Mouse (Mus musculus): ENCODE data around the gene Nufip2. TPM values are rescaled to one million over a fixed set of nuclear protein-coding genes. Genes with fewer than 3 reads are reported as not detected.

Gene Nufip2
- polyA plus RNA-seq, 1 experiment: 40.8 TPM

DNA sequence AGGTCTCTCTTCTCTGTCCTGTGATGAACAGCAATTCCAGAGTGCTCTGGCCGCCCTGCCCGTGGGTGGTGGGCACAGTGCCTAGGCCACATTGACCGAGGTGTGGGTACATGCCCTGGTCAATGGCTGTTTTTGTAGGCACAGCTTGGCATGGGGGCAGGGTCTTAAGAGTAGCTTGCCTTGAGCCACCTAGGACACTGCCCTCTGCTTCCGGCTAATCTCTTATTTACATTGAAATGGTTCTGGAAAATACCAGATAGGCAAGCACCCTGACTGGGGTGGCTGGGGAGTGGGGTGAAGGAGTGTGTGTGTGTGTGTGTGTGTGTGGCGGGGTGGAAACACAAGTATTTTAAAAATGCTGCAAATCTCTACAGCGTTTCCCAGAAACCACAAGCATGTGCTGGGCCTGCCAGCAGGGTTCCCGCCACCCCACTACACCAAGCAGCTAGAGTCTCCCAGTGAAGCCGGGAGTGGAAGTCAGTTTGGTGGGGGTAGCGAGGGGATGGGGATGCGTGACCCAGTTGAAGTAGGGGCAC is 97.3 kb downstream of the Nufip2 start:
- TF ChIP-seq POLR2A (IDR thresholded peaks at IDR 0.05; ENCODE audit: borderline replicate concordance, low read depth, low read length) (no peak), CTCF (IDR thresholded peaks at IDR 0.05; ENCODE audit: low read depth, low read length) (no peak)
- no peak overlapping the region for H3K4me3 ChIP-seq (ENCODE audit: insufficient read depth, low read length)

GRCm38 (mm10) chr11:77783747-77784646 is 98.0 kb downstream of the Nufip2 start:
- TF ChIP-seq POLR2A (IDR thresholded peaks at IDR 0.05; ENCODE audit: borderline replicate concordance, low read depth, low read length) (no peak), CTCF (IDR thresholded peaks at IDR 0.05; ENCODE audit: low read depth, low read length) (peak; percentile 3; the same call in 1 of the 2 replicates)
- peak overlapping the region; percentile 54 for H3K27ac ChIP-seq (ENCODE audit: insufficient read depth, low read depth, low read length)
- H3K4me3 ChIP-seq (ENCODE audit: insufficient read depth, low read length): peak overlapping the region; percentile 5
- peaks cover 37% of the 10 kb centered on the region for H3K4me1 ChIP-seq (ENCODE audit: control insufficient read depth, insufficient read depth, low read length)

More for the DNA sequence above, 97.3 kb downstream of the Nufip2 start:
- Histone ChIP-seq H3K27ac (ENCODE audit: insufficient read depth, low read depth, low read length) (no peak overlapping the region), H3K4me1 (ENCODE audit: control insufficient read depth, insufficient read depth, low read length) (peaks cover 37% of the 10 kb centered on the region)

GRCm38 (mm10) chr11:77784894-77785293 is 98.9 kb downstream of the Nufip2 start:
- H3K27ac ChIP-seq (ENCODE audit: insufficient read depth, low read depth, low read length): peak overlapping the region; percentile 96
- TF ChIP-seq CTCF (IDR thresholded peaks at IDR 0.05; ENCODE audit: low read depth, low read length): 0 out of 2 replicates have a peak, but pooled peaks have one; percentile 3
- no peak for TF ChIP-seq POLR2A (IDR thresholded peaks at IDR 0.05; ENCODE audit: borderline replicate concordance, low read depth, low read length)
- H3K4me1 ChIP-seq (ENCODE audit: control insufficient read depth, insufficient read depth, low read length): peaks cover 37% of the 10 kb centered on the region
- H3K4me3 ChIP-seq (ENCODE audit: insufficient read depth, low read length): no peak overlapping the region

DNA sequence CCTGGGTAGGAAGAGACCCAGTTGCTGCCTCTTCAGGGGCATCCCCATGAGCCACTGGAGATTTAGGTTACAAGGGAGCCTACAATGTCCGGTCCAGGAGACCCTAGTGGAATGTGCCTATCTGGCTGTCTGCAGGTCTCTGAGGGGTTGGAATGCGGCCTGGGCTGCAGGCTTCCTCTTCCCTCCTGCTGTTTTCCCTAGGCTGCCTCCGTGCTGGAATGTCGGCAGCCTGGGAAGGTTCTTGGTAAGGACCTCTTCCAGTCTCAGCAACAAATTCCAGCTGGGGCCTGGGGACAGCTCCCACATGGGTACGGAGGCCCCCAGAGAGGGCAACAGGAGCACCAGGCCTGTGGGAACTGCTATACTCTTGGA is 99.4 kb downstream of the Nufip2 start:
- peaks cover 37% of the 10 kb centered on the region for H3K4me1 ChIP-seq (ENCODE audit: control insufficient read depth, insufficient read depth, low read length)

GRCm38 (mm10) chr11:77785768-77786561 is 100.0 kb downstream of the Nufip2 start:
- Histone ChIP-seq H3K4me1 (ENCODE audit: control insufficient read depth, insufficient read depth, low read length) (peaks cover 37% of the 10 kb centered on the region), H3K27ac (ENCODE audit: insufficient read depth, low read depth, low read length) (peak overlapping the region; percentile 96), H3K4me3 (ENCODE audit: insufficient read depth, low read length) (peak overlapping the region; percentile 19)
- TF ChIP-seq CTCF (IDR thresholded peaks at IDR 0.05; ENCODE audit: low read depth, low read length) (no peak), POLR2A (IDR thresholded peaks at IDR 0.05; ENCODE audit: borderline replicate concordance, low read depth, low read length) (peak; percentile 53; the same call in 1 of the 2 replicates)

More for the DNA sequence above, 99.4 kb downstream of the Nufip2 start:
- Histone ChIP-seq H3K4me3 (ENCODE audit: insufficient read depth, low read length) (peak overlapping the region; percentile 11), H3K27ac (ENCODE audit: insufficient read depth, low read depth, low read length) (peak overlapping the region; percentile 96)
- no peak for TF ChIP-seq POLR2A (IDR thresholded peaks at IDR 0.05; ENCODE audit: borderline replicate concordance, low read depth, low read length)
- TF ChIP-seq CTCF (IDR thresholded peaks at IDR 0.05; ENCODE audit: low read depth, low read length): 0 out of 2 replicates have a peak, but pooled peaks have one; percentile 1

- TF ChIP-seq POLR2A (IDR thresholded peaks at IDR 0.05; ENCODE audit: borderline replicate concordance, low read depth, low read length) (no peak), CTCF (IDR thresholded peaks at IDR 0.05; ENCODE audit: low read depth, low read length) (no peak)
- Histone ChIP-seq H3K27ac (ENCODE audit: insufficient read depth, low read depth, low read length) (peak within 1 kb of the TSS; percentile 96), H3K4me1 (ENCODE audit: control insufficient read depth, insufficient read depth, low read length) (peaks cover 48% of the 10 kb centered on the region), H3K4me3 (ENCODE audit: insufficient read depth, low read length) (no peak within 1 kb of the TSS)
Measured at GRCm38 (mm10) chr11:77787707-77788106, 101.8 kb downstream of the Nufip2 start, which contains the start of gene Gm10277. Gm10277 (minus strand) TSS chr11:77787747.

GRCm38 (mm10) chr11:77789512-77789911 is 103.6 kb downstream of the Nufip2 start:
- peaks cover 38% of the 10 kb centered on the region for H3K4me1 ChIP-seq (ENCODE audit: control insufficient read depth, insufficient read depth, low read length)
- H3K27ac ChIP-seq (ENCODE audit: insufficient read depth, low read depth, low read length): no peak overlapping the region
- TF ChIP-seq POLR2A (IDR thresholded peaks at IDR 0.05; ENCODE audit: borderline replicate concordance, low read depth, low read length) (no peak), CTCF (IDR thresholded peaks at IDR 0.05; ENCODE audit: low read depth, low read length) (no peak)
- no peak overlapping the region for H3K4me3 ChIP-seq (ENCODE audit: insufficient read depth, low read length)

GRCm38 (mm10) chr11:77790286-77790685 is 104.3 kb downstream of the Nufip2 start:
- Histone ChIP-seq H3K4me3 (ENCODE audit: insufficient read depth, low read length) (no peak overlapping the region), H3K27ac (ENCODE audit: insufficient read depth, low read depth, low read length) (no peak overlapping the region), H3K4me1 (ENCODE audit: control insufficient read depth, insufficient read depth, low read length) (peaks cover 30% of the 10 kb centered on the region)
- no peak for TF ChIP-seq POLR2A (IDR thresholded peaks at IDR 0.05; ENCODE audit: borderline replicate concordance, low read depth, low read length)
- TF ChIP-seq CTCF (IDR thresholded peaks at IDR 0.05; ENCODE audit: low read depth, low read length): no peak

GRCm38 (mm10) chr11:77791241-77791727 is 105.3 kb downstream of the Nufip2 start:
- no peak overlapping the region for H3K27ac ChIP-seq (ENCODE audit: insufficient read depth, low read depth, low read length)
- no peak overlapping the region for H3K4me3 ChIP-seq (ENCODE audit: insufficient read depth, low read length)

More at GRCm38 (mm10) chr11:77791241-77791727, 105.3 kb downstream of the Nufip2 start:
- TF ChIP-seq POLR2A (IDR thresholded peaks at IDR 0.05; ENCODE audit: borderline replicate concordance, low read depth, low read length) (no peak), CTCF (IDR thresholded peaks at IDR 0.05; ENCODE audit: low read depth, low read length) (no peak)
- peaks cover 27% of the 10 kb centered on the region for H3K4me1 ChIP-seq (ENCODE audit: control insufficient read depth, insufficient read depth, low read length)

Other genes with a start within 250 kb of the Nufip2 start
- gene Coro6, start 223.7 kb upstream of the Nufip2 start, polyA plus RNA-seq (2012; ENCODE audit: insufficient read depth, insufficient read length, missing spikeins): not detected in 2 replicates
- 5.0 and 5.1 TPM in 2 replicates for gene Ankrd13b, start 196.5 kb upstream of the Nufip2 start, polyA plus RNA-seq (2012; ENCODE audit: insufficient read depth, insufficient read length, missing spikeins)
- 29.4 and 34.0 TPM in 2 replicates for gene Git1, start 192.6 kb upstream of the Nufip2 start, polyA plus RNA-seq (2012; ENCODE audit: insufficient read depth, insufficient read length, missing spikeins)
- 10.4 and 10.5 TPM in 2 replicates for gene Abhd15, start 171.0 kb upstream of the Nufip2 start, polyA plus RNA-seq (2012; ENCODE audit: insufficient read depth, insufficient read length, missing spikeins)
- 13.1 and 15.7 TPM in 2 replicates for gene Trp53i13, start 170.2 kb upstream of the Nufip2 start, polyA plus RNA-seq (2012; ENCODE audit: insufficient read depth, insufficient read length, missing spikeins)
- 0.32 TPM in 1 of 2 replicates, not detected in the other for gene Gm10392, start 167.0 kb upstream of the Nufip2 start, polyA plus RNA-seq (2012; ENCODE audit: insufficient read depth, insufficient read length, missing spikeins)
- 38.5 and 40.3 TPM in 2 replicates for gene Taok1, start 78.3 kb upstream of the Nufip2 start, polyA plus RNA-seq (2012; ENCODE audit: insufficient read depth, insufficient read length, missing spikeins)
- gene Cryba1, start 39.1 kb downstream of the Nufip2 start, polyA plus RNA-seq (2012; ENCODE audit: insufficient read depth, insufficient read length, missing spikeins): not detected in 2 replicates
- gene Myo18a, start 77.1 kb downstream of the Nufip2 start, polyA plus RNA-seq (2012; ENCODE audit: insufficient read depth, insufficient read length, missing spikeins): 41.3 and 45.3 TPM in 2 replicates
- gene Gm10277, start 101.6 kb downstream of the Nufip2 start, polyA plus RNA-seq (2012; ENCODE audit: insufficient read depth, insufficient read length, missing spikeins): not detected in 2 replicates
- gene Pipox, start 207.9 kb downstream of the Nufip2 start, polyA plus RNA-seq (2012; ENCODE audit: insufficient read depth, insufficient read length, missing spikeins): not detected in 2 replicates
- gene Sez6, start 244.6 kb downstream of the Nufip2 start, polyA plus RNA-seq (2012; ENCODE audit: insufficient read depth, insufficient read length, missing spikeins): 0.24 TPM in 1 of 2 replicates, not detected in the other